Mouse (Mus musculus) right cerebral cortex, postnatal 25 days (tissue): ENCODE data around the gene Cgrrf1.

Experiments used
- DNase-seq: peaks from one replicate; pipeline ENCODE4 v3.0.0; 2022

The Cgrrf1 gene

DNA sequence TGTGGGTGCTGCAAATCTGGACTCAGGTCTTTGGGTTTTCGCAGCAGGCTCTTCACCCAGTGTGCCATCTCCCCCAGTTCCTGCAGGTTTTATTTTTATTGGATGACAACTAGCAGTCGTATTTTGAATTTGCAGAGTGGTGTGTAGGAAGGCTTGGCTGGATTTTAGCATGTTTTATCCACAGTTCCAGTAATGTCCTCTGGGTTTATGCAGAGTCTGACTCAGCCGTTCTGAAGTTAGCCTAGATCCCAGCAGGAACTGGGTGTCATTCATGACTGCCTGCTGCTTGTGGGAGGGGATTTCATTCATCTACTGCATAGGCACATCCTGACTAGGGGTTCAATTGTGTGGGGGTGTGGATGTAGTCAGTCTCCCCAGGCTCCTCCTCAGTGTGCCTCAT lies 66.7 kb downstream of the Cgrrf1 start:
- peak; percentile 71 for DNase-seq

DNA sequence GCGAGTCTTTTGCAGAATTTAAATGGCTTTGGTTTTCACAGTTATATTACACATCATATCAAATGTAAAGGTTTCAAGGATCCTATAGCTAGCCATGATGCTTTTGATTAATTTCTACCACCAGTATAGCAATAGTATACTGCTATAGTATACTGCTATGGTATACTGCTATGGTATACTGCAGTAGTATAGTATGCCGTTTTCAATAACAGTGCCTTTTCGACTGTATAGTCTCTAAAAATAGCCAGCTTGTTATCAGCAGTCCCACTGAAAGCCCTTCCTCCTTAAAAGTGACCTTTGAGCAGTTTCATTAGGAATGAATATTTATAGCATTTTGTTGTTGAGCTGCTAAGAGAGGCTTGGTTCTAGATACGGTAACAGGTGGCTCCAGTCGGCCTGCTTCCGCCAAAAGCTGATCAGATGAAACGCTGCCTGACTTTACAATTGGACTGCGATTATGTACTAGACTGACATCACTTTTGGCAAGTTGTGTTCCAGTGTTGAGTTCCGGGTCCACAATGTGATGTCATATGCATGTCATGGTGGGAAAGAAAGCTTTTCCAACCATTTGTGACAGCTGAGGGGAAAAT lies 70.7 kb downstream of the Cgrrf1 start:
- no peak for DNase-seq
